Comparison of ENCODE assay signal across 8 mouse cellular contexts in the genomic region with DNA sequence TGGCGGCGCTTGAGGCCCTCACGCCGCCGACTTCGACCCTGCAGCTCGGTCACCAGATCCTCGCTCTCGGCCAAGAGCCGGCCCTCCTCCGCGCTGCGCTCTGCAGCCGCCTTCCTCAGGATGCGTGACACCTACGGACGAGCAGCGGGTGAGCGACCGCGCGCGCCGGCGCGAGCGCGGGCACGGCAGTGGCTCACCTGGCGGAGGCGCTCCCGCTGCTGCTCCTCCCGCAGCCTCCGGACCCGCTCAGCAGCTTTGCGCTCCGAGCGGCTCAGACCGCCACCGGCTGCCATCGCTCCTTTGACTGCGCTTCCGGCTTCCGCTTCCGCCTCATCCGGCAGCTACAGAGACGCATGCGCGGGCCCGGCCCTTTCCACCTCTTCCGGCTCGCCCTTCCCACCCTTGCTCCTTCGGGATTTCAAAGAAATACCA. TPM values are rescaled to one million over a fixed set of nuclear protein-coding genes. Genes with fewer than 3 reads are reported as not detected.
DNase-seq lines count a peak whose midpoint lies in the region; ATAC-seq and TF ChIP-seq lines count a peak whose summit lies in the region.

No protein-coding gene starts in this region.

- peak; percentile 95 for DNase-seq in heart, embryonic 10.5 days (ENCODE audit: low spot score)
- DNase-seq in liver, adult 2 months (ENCODE audit: extremely low read depth, low read depth, low spot score): peak; percentile 67
- peak; percentile 86 for DNase-seq in naive thymus-derived CD4-positive, alpha-beta T cell, adult 2 months (ENCODE audit: low read depth)

- TF ChIP-seq CTCF in C2C12 (IDR thresholded peaks at IDR 0.05; ENCODE audit: control insufficient read depth, insufficient read depth, insufficient read length): no peak
- no peak for TF ChIP-seq CTCF in bone marrow macrophage, adult 2 months (IDR thresholded peaks at IDR 0.05; ENCODE audit: low read depth, low read length)
- no peak for TF ChIP-seq CTCF in embryonic fibroblast, embryonic 13.5 days (IDR thresholded peaks at IDR 0.05; ENCODE audit: borderline replicate concordance, insufficient read depth, low read length)
- no peak for TF ChIP-seq CTCF in liver, adult 2 months (IDR thresholded peaks at IDR 0.05; ENCODE audit: low read depth, low read length)

- WGBS in heart, embryonic 10.5 days: 0% methylated on average over 53 of the region's 53 CpGs
- under 1% methylated on average over 53 of the region's 53 CpGs for WGBS in kidney, embryonic 15.5 days
- under 1% methylated on average over 52 of the region's 53 CpGs for WGBS in liver, adult 2 months
- under 1% methylated on average over 53 of the region's 53 CpGs for WGBS in stomach, embryonic 15.5 days

- H3K79me3 ChIP-seq in C2C12 (ENCODE audit: low read depth): peaks cover 53% of the 10 kb centered on the region

- no peak for TF ChIP-seq POLR2A in bone marrow macrophage, adult 2 months (IDR thresholded peaks at IDR 0.05; ENCODE audit: borderline replicate concordance, low read depth, low read length)
- peak; percentile 60 for TF ChIP-seq POLR2A in embryonic fibroblast, embryonic 13.5 days (IDR thresholded peaks at IDR 0.05; ENCODE audit: low read depth, low read length)
- peak; percentile 82 for TF ChIP-seq POLR2A in liver, adult 2 months (IDR thresholded peaks at IDR 0.05; ENCODE audit: extremely low read depth, insufficient read depth, low read length)

- H3K4me2 ChIP-seq in kidney, embryonic 15.5 days: peak overlapping the region; percentile 96
- H3K4me2 ChIP-seq in stomach, embryonic 15.5 days: peak overlapping the region; percentile 96

- peaks cover 72% of the 10 kb centered on the region for H3K36me3 ChIP-seq in C2C12 (ENCODE audit: control insufficient read depth, insufficient read depth)
- H3K36me3 ChIP-seq in heart, embryonic 10.5 days: peaks cover 62% of the 10 kb centered on the region
- H3K36me3 ChIP-seq in kidney, embryonic 15.5 days: peaks cover 64% of the 10 kb centered on the region
- peaks cover 21% of the 10 kb centered on the region; the same call in 1 of the 2 replicates for H3K36me3 ChIP-seq in liver, adult 2 months (ENCODE audit: control insufficient read depth, insufficient read depth, low read length)
- peaks cover 27% of the 10 kb centered on the region for H3K36me3 ChIP-seq in stomach, embryonic 15.5 days

- H3K9ac ChIP-seq in kidney, embryonic 15.5 days: peak overlapping the region; percentile 63
- peak overlapping the region; percentile 89 for H3K9ac ChIP-seq in liver, adult 2 months (ENCODE audit: low read depth, low read length)
- peak overlapping the region; percentile 87 for H3K9ac ChIP-seq in stomach, embryonic 15.5 days

- peaks cover 80% of the 10 kb centered on the region for H3K79me2 ChIP-seq in C2C12 (ENCODE audit: control insufficient read depth, insufficient read depth)
- H3K79me2 ChIP-seq in liver, adult 2 months (ENCODE audit: control insufficient read depth, insufficient read depth, low read length): peaks cover 12% of the 10 kb centered on the region; the same call in 1 of the 2 replicates

- peaks cover 39% of the 10 kb centered on the region for H3K4me1 ChIP-seq in bone marrow macrophage, adult 2 months (ENCODE audit: control insufficient read depth, insufficient read depth, low read length)
- H3K4me1 ChIP-seq in embryonic fibroblast, embryonic 13.5 days (ENCODE audit: control insufficient read depth, insufficient read depth, low read length): peaks cover 3% of the 10 kb centered on the region; the same call in 1 of the 2 replicates
- peaks cover 38% of the 10 kb centered on the region for H3K4me1 ChIP-seq in heart, embryonic 10.5 days
- H3K4me1 ChIP-seq in kidney, embryonic 15.5 days: peaks cover 28% of the 10 kb centered on the region
- peaks cover 30% of the 10 kb centered on the region for H3K4me1 ChIP-seq in liver, adult 2 months (ENCODE audit: control insufficient read depth, insufficient read depth, low read length)
- H3K4me1 ChIP-seq in stomach, embryonic 15.5 days: peaks cover 21% of the 10 kb centered on the region

- H3K9me3 ChIP-seq in heart, embryonic 10.5 days: no peaks in the 10 kb centered on the region
- H3K9me3 ChIP-seq in kidney, embryonic 15.5 days (replicated peaks): no peaks in the 10 kb centered on the region
- H3K9me3 ChIP-seq in stomach, embryonic 15.5 days: no peaks in the 10 kb centered on the region

- H3K27ac ChIP-seq in bone marrow macrophage, adult 2 months (ENCODE audit: insufficient read depth, low read depth, low read length): peak overlapping the region; percentile 56
- peak overlapping the region; percentile 24 for H3K27ac ChIP-seq in embryonic fibroblast, embryonic 13.5 days (ENCODE audit: insufficient read depth, low read length)
- H3K27ac ChIP-seq in heart, embryonic 10.5 days: peak overlapping the region; percentile 89
- peak overlapping the region; percentile 86 for H3K27ac ChIP-seq in kidney, embryonic 15.5 days
- H3K27ac ChIP-seq in liver, adult 2 months (replicated peaks; ENCODE audit: insufficient read depth, low read depth, low read length): peak overlapping the region; percentile 83
- H3K27ac ChIP-seq in stomach, embryonic 15.5 days: peak overlapping the region; percentile 88

- peak overlapping the region; percentile 82 for H3ac ChIP-seq in C2C12 (ENCODE audit: control insufficient read depth, insufficient read length, low read depth)

- H3K4me3 ChIP-seq in C2C12 (ENCODE audit: insufficient read depth, poor library complexity, severe bottlenecking): peak overlapping the region; percentile 98
- H3K4me3 ChIP-seq in bone marrow macrophage, adult 2 months (ENCODE audit: insufficient read depth, low read length): peak overlapping the region; percentile 72
- peak overlapping the region; percentile 88 for H3K4me3 ChIP-seq in embryonic fibroblast, embryonic 13.5 days (ENCODE audit: insufficient read depth, low read length)
- peak overlapping the region; percentile 99 for H3K4me3 ChIP-seq in heart, embryonic 10.5 days
- H3K4me3 ChIP-seq in kidney, embryonic 15.5 days (replicated peaks): peak overlapping the region; percentile 90
- peak overlapping the region; percentile 85 for H3K4me3 ChIP-seq in liver, adult 2 months (ENCODE audit: insufficient read depth, low read depth, low read length)
- H3K4me3 ChIP-seq in stomach, embryonic 15.5 days (replicated peaks): peak overlapping the region; percentile 82

- H3K27me3 ChIP-seq in C2C12 (ENCODE audit: control insufficient read depth, insufficient read depth, insufficient read length): no peaks in the 10 kb centered on the region
- no peaks in the 10 kb centered on the region for H3K27me3 ChIP-seq in heart, embryonic 10.5 days (ENCODE audit: insufficient read depth, poor library complexity, severe bottlenecking)
- no peaks in the 10 kb centered on the region for H3K27me3 ChIP-seq in kidney, embryonic 15.5 days
- H3K27me3 ChIP-seq in liver, adult 2 months (ENCODE audit: control insufficient read depth, insufficient read depth, low read length): no peaks in the 10 kb centered on the region
- no peaks in the 10 kb centered on the region for H3K27me3 ChIP-seq in stomach, embryonic 15.5 days (replicated peaks)

- ATAC-seq in kidney, embryonic 15.5 days (replicated peaks; ENCODE audit: low FRiP score): peak; percentile 79
- peak; percentile 75 for ATAC-seq in stomach, embryonic 15.5 days (ENCODE audit: insufficient read depth, low FRiP score, low read depth)

RNA-seq across cellular contexts. Expression of a gene that starts 0.3 kb away (rescaled TPM):
- 21.9 TPM for polyA plus RNA-seq in C2C12 (2012; fragmentation: generic; extraction: Trizol)
- polyA plus RNA-seq in bone marrow macrophage, adult 2 months (2012; ENCODE audit: insufficient read depth, insufficient read length, missing spikeins): 78.5 and 91.5 TPM in 2 replicates
- 15.9 and 19.2 TPM in 2 replicates for polyA plus RNA-seq in embryonic fibroblast, embryonic 13.5 days (2011; ENCODE audit: insufficient read length, low read depth, missing spikeins)
- 25.6 and 29.5 TPM in 2 replicates for polyA plus RNA-seq in heart, embryonic 10.5 days (2016; fragmentation: Nextera tagmentation; extraction: Ambion mirVana)
- 32.7 and 33.9 TPM in 2 replicates for polyA plus RNA-seq in kidney, embryonic 15.5 days (2015; fragmentation: Nextera tagmentation; extraction: Ambion mirVana)
- total RNA-seq in liver, adult 2 months (2014; rRNA removed): 31.1 and 36.3 TPM in 2 replicates
- 69.7 and 72.1 TPM in 2 replicates for polyA plus RNA-seq in liver, adult 2 months (2012; rRNA removed)
- polyA plus RNA-seq in stomach, embryonic 15.5 days (2015; fragmentation: Nextera tagmentation; extraction: Ambion mirVana): 38.1 and 39.0 TPM in 2 replicates

RNA-seq across cellular contexts. Expression of a gene that starts 7.0 kb away (rescaled TPM):
- 51.5 TPM for polyA plus RNA-seq in C2C12 (2012; fragmentation: generic; extraction: Trizol)
- polyA plus RNA-seq in bone marrow macrophage, adult 2 months (2012; ENCODE audit: insufficient read depth, insufficient read length, missing spikeins): 52.4 and 64.5 TPM in 2 replicates
- polyA plus RNA-seq in embryonic fibroblast, embryonic 13.5 days (2011; ENCODE audit: insufficient read length, low read depth, missing spikeins): 39.5 and 45.2 TPM in 2 replicates
- polyA plus RNA-seq in heart, embryonic 10.5 days (2016; fragmentation: Nextera tagmentation; extraction: Ambion mirVana): 119 and 130 TPM in 2 replicates
- polyA plus RNA-seq in kidney, embryonic 15.5 days (2015; fragmentation: Nextera tagmentation; extraction: Ambion mirVana): 118 and 140 TPM in 2 replicates
- 494 and 540 TPM in 2 replicates for total RNA-seq in liver, adult 2 months (2014; rRNA removed)
- polyA plus RNA-seq in liver, adult 2 months (2012; rRNA removed): 1,294 and 1,652 TPM in 2 replicates
- polyA plus RNA-seq in stomach, embryonic 15.5 days (2015; fragmentation: Nextera tagmentation; extraction: Ambion mirVana): 183 and 188 TPM in 2 replicates

RNA-seq across cellular contexts. Expression of a gene that starts 8.7 kb away (rescaled TPM):
- 33.3 TPM for polyA plus RNA-seq in C2C12 (2012; fragmentation: generic; extraction: Trizol)
- polyA plus RNA-seq in bone marrow macrophage, adult 2 months (2012; ENCODE audit: insufficient read depth, insufficient read length, missing spikeins): 76.0 and 77.5 TPM in 2 replicates
- polyA plus RNA-seq in embryonic fibroblast, embryonic 13.5 days (2011; ENCODE audit: insufficient read length, low read depth, missing spikeins): 39.4 and 43.9 TPM in 2 replicates
- 22.7 and 28.2 TPM in 2 replicates for polyA plus RNA-seq in heart, embryonic 10.5 days (2016; fragmentation: Nextera tagmentation; extraction: Ambion mirVana)
- 32.2 and 35.9 TPM in 2 replicates for polyA plus RNA-seq in kidney, embryonic 15.5 days (2015; fragmentation: Nextera tagmentation; extraction: Ambion mirVana)
- 41.9 and 44.2 TPM in 2 replicates for total RNA-seq in liver, adult 2 months (2014; rRNA removed)
- 60.5 and 64.2 TPM in 2 replicates for polyA plus RNA-seq in liver, adult 2 months (2012; rRNA removed)
- polyA plus RNA-seq in stomach, embryonic 15.5 days (2015; fragmentation: Nextera tagmentation; extraction: Ambion mirVana): 29.3 and 31.9 TPM in 2 replicates

RNA-seq across cellular contexts. Expression of a gene that starts 16.4 kb away (rescaled TPM):
- not detected for polyA plus RNA-seq in C2C12 (2012; fragmentation: generic; extraction: Trizol)
- 1.4 TPM in 1 of 2 replicates, not detected in the other for polyA plus RNA-seq in bone marrow macrophage, adult 2 months (2012; ENCODE audit: insufficient read depth, insufficient read length, missing spikeins)
- polyA plus RNA-seq in embryonic fibroblast, embryonic 13.5 days (2011; ENCODE audit: insufficient read length, low read depth, missing spikeins): not detected in 2 replicates
- polyA plus RNA-seq in heart, embryonic 10.5 days (2016; fragmentation: Nextera tagmentation; extraction: Ambion mirVana): 4.8 and 7.0 TPM in 2 replicates
- polyA plus RNA-seq in kidney, embryonic 15.5 days (2015; fragmentation: Nextera tagmentation; extraction: Ambion mirVana): 24.4 and 25.2 TPM in 2 replicates
- total RNA-seq in liver, adult 2 months (2014; rRNA removed): not detected in 2 replicates
- 2.0 and 2.7 TPM in 2 replicates for polyA plus RNA-seq in liver, adult 2 months (2012; rRNA removed)
- polyA plus RNA-seq in stomach, embryonic 15.5 days (2015; fragmentation: Nextera tagmentation; extraction: Ambion mirVana): 9.8 and 12.1 TPM in 2 replicates

RNA-seq across cellular contexts. Expression of a gene that starts 18.9 kb away (rescaled TPM):
- 16.1 TPM for polyA plus RNA-seq in C2C12 (2012; fragmentation: generic; extraction: Trizol)
- polyA plus RNA-seq in bone marrow macrophage, adult 2 months (2012; ENCODE audit: insufficient read depth, insufficient read length, missing spikeins): 0.61 and 0.78 TPM in 2 replicates
- polyA plus RNA-seq in embryonic fibroblast, embryonic 13.5 days (2011; ENCODE audit: insufficient read length, low read depth, missing spikeins): 44.5 and 59.0 TPM in 2 replicates
- polyA plus RNA-seq in heart, embryonic 10.5 days (2016; fragmentation: Nextera tagmentation; extraction: Ambion mirVana): 28.5 and 29.9 TPM in 2 replicates
- polyA plus RNA-seq in kidney, embryonic 15.5 days (2015; fragmentation: Nextera tagmentation; extraction: Ambion mirVana): 25.4 and 29.3 TPM in 2 replicates
- 0.47 and 2.6 TPM in 2 replicates for total RNA-seq in liver, adult 2 months (2014; rRNA removed)
- polyA plus RNA-seq in liver, adult 2 months (2012; rRNA removed): 0.25 and 0.61 TPM in 2 replicates
- 32.5 and 32.7 TPM in 2 replicates for polyA plus RNA-seq in stomach, embryonic 15.5 days (2015; fragmentation: Nextera tagmentation; extraction: Ambion mirVana)

Comparison
In these comparisons a context has a peak if more than half of its experiments do, and no peak if none do; other contexts are left out.
1. Peak in every context shown above with its lines: DNase-seq, ATAC-seq, H3K4me3 ChIP-seq and H3K27ac ChIP-seq.
2. H3K27ac ChIP-seq: peak in every context shown above with its lines; median percentile 89 in heart, embryonic 10.5 days; 88 in stomach, embryonic 15.5 days; 86 in kidney, embryonic 15.5 days; 83 in liver, adult 2 months; 56 in bone marrow macrophage, adult 2 months; 24 in embryonic fibroblast, embryonic 13.5 days.